Mouse (Mus musculus): ENCODE data around the gene Tspan1.

DNA sequence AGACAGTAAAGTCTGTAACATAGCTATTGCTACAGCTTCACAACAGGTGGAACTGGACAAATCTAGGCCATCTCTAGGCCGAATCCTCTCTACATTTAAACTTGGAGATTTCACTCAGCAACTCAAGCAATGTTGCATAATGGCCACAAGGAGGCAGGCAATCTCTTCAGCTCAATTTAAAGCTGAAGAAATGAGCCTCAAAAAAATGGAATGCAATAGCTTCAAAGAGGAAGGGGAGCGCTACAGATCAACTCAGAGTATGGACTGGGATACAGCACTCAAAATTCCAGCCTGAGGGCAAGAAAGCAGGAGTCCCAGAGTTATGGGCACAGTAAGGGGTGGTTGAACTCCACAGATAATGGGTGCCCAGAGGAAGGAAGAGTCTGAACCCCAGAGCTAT, 32.4 kb downstream of the Tspan1 start:
- TF ChIP-seq TCF12 (IDR thresholded peaks at IDR 0.05; ENCODE audit: insufficient read depth, poor library complexity, severe bottlenecking) (no peak), CEBPB (IDR thresholded peaks at IDR 0.05; ENCODE audit: insufficient read depth, poor library complexity, severe bottlenecking) (no peak), POLR2A (IDR thresholded peaks at IDR 0.05; ENCODE audit: insufficient read length, low read depth) (no peak), USF1 (IDR thresholded peaks at IDR 0.05; ENCODE audit: low read depth) (no peak), MYOG (IDR thresholded peaks at IDR 0.05; ENCODE audit: control insufficient read depth in 1 of 3, insufficient read depth in 1 of 3, insufficient read length in 2 of 3, low read depth in 2 of 3) (no peak), POLR2AphosphoS2 (IDR thresholded peaks at IDR 0.05; ENCODE audit: insufficient read length, low read depth) (no peak), MYOD1 (IDR thresholded peaks at IDR 0.05; ENCODE audit: control insufficient read depth in 1 of 3, insufficient read length in 2 of 3, low read depth in 2 of 3) (no peak), TCF3 (IDR thresholded peaks at IDR 0.05; ENCODE audit: insufficient read length, low read depth) (no peak), SRF (IDR thresholded peaks at IDR 0.05; ENCODE audit: control insufficient read depth, insufficient read length, low read depth) (no peak), MAX (IDR thresholded peaks at IDR 0.05; ENCODE audit: low read depth) (no peak), E2F4 (IDR thresholded peaks at IDR 0.05; ENCODE audit: insufficient read depth) (no peak)

Data from myocyte (in vitro differentiated cells).